Mouse (Mus musculus): ENCODE results near the gene Cort. TPM values are rescaled to one million over a fixed set of nuclear protein-coding genes. Genes with fewer than 3 reads are reported as not detected.
"Not testable (repeated sequence)": the region's sequence is repeated elsewhere in the genome, so short reads cannot be mapped to it uniquely, and the experiment has no call there.

Cort gene
- total RNA-seq, 4 experiments from 2014 or later, result 0.90 to 4.7 (median 2.1) TPM

GRCm38 (mm10) chr4:149145151-149145550, 18.6 kb upstream of the Cort start:
- no peak for DNase-seq

- peak; percentile 72 for DNase-seq
Observed at GRCm38 (mm10) chr4:149144459-149144858, 17.9 kb upstream of the Cort start.

- DNase-seq, result no peak
Observed at GRCm38 (mm10) chr4:149143594-149143993, 17.0 kb upstream of the Cort start.

GRCm38 (mm10) chr4:149138515-149138914, 12.0 kb upstream of the Cort start:
- DNase-seq, result no peak

- DNase-seq, result peak; percentile 78
Observed at GRCm38 (mm10) chr4:149136982-149137770, 10.6 kb upstream of the Cort start, which contains the start of gene Cenps. Cenps (minus strand) TSS chr4:149137629.

- no peak for DNase-seq
Observed at GRCm38 (mm10) chr4:149136116-149136850, 9.7 kb upstream of the Cort start.

- DNase-seq, result no peak
Observed at GRCm38 (mm10) chr4:149133395-149133794, 6.8 kb upstream of the Cort start.

GRCm38 (mm10) chr4:149131789-149132565, 5.4 kb upstream of the Cort start:
- no peak for DNase-seq

- DNase-seq, result no peak
Observed at GRCm38 (mm10) chr4:149131021-149131752, 4.6 kb upstream of the Cort start.

GRCm38 (mm10) chr4:149128467-149128866, 1.9 kb upstream of the Cort start:
- no peak for DNase-seq

GRCm38 (mm10) chr4:149126115-149126509, 451 bp downstream of the Cort start:
- no peak for DNase-seq

- no peak for DNase-seq
Observed at GRCm38 (mm10) chr4:149125341-149126114, 1.0 kb downstream of the Cort start.

GRCm38 (mm10) chr4:149123432-149123831, 3.1 kb downstream of the Cort start:
- no peak for DNase-seq

- DNase-seq, result not testable (repeated sequence)
Observed at GRCm38 (mm10) chr4:149119978-149120562, 6.5 kb downstream of the Cort start.

- DNase-seq, result peak; percentile 89
Observed at GRCm38 (mm10) chr4:149103875-149104561, 22.5 kb downstream of the Cort start, which contains the start of gene Dffa. Dffa (plus strand) TSS chr4:149104146.

GRCm38 (mm10) chr4:149101456-149101855, 25.1 kb downstream of the Cort start:
- DNase-seq, result no peak

GRCm38 (mm10) chr4:149100449-149100848, 26.1 kb downstream of the Cort start:
- DNase-seq, result not testable (repeated sequence)

GRCm38 (mm10) chr4:149099369-149100017, 27.1 kb downstream of the Cort start, which contains the start of gene Pex14:
Pex14 (minus strand) TSS chr4:149099876.
- peak; percentile 88 for DNase-seq

GRCm38 (mm10) chr4:149098571-149098970, 28.0 kb downstream of the Cort start:
- no peak for DNase-seq

GRCm38 (mm10) chr4:149097956-149098355, 28.6 kb downstream of the Cort start:
- no peak for DNase-seq
